Mouse (Mus musculus) kidney, adult 2 months (tissue): ENCODE measurements around the gene Ppy. TPM values are rescaled to one million over a fixed set of nuclear protein-coding genes. Genes with fewer than 3 reads are reported as not detected.
A peak's percentile ranks its signal among the peaks of the same experiment; 100 is the strongest.

Source experiments
- DNase-seq: peaks from one replicate; pipeline ENCODE4 v3.0.0; 2021
- H3K27ac ChIP-seq: fragments of 200-500 bp; 2 replicates; pipeline ENCODE4 v1.5.1; 2012; ENCODE audit warnings: low read depth, low read length, control low read depth, inconsistent platforms; ENCODE audit not compliant: insufficient read depth
- H3K27me3 ChIP-seq: fragments of 200-500 bp; replicated peaks from 2 replicates; pipeline ENCODE4 v1.6.1; 2012; ENCODE audit warnings: mild to moderate bottlenecking, moderate library complexity, low read length, inconsistent platforms; ENCODE audit not compliant: control insufficient read depth, insufficient read depth
- H3K36me3 ChIP-seq: fragments of 200-500 bp; 2 replicates; pipeline ENCODE4 v1.6.1; 2012; ENCODE audit warnings: mild to moderate bottlenecking, moderate library complexity, low read length, inconsistent platforms; ENCODE audit not compliant: control insufficient read depth, insufficient read depth
- H3K4me1 ChIP-seq: fragments of 200-500 bp; 2 replicates; pipeline ENCODE4 v1.6.1; 2011; ENCODE audit warnings: low read length; ENCODE audit not compliant: control insufficient read depth, insufficient read depth
- H3K4me3 ChIP-seq: fragments of 200-500 bp; 2 replicates; pipeline ENCODE4 v1.5.1; 2011; ENCODE audit warnings: mild to moderate bottlenecking, low read depth, low read length, control low read depth; ENCODE audit not compliant: insufficient read depth
- CTCF ChIP-seq: fragments of 200-500 bp; conservative IDR thresholded peaks from 2 replicates; pipeline ENCODE4 v1.5.1; 2011; ENCODE audit warnings: low read depth, mild to moderate bottlenecking, control low read depth, low read length, moderate library complexity, mixed read lengths; ENCODE audit not compliant: insufficient read depth, insufficient read length
- POLR2A ChIP-seq: fragments of 200-500 bp; IDR thresholded peaks from one replicate; pipeline ENCODE4 v1.6.1; 2011; ENCODE audit warnings: low read depth, low read length, control low read depth
- WGBS: fragments of 180-500 bp; shearing (Covaris S2); methylation state at CpG from one replicate; pipeline ENCODE4 v1.1.7; 2018; 5-methylcytosine and 5-hydroxymethylcytosine counted together
- polyA plus RNA-seq: library from polyadenylated mRNA; depleted of rRNA; stranded (reverse); fragments of >200 nt; gene quantifications from 2 replicates; pipeline ENCODE4 v1.2.3, GENCODE M21; 2012

Ppy gene
- polyA plus RNA-seq, 1 experiment: not detected

- Histone ChIP-seq H3K27ac (no peak within 1 kb of the TSS), H3K4me1 (no peaks in the 10 kb centered on the region), H3K27me3 (no peaks in the 10 kb centered on the region), H3K4me3 (no peak within 1 kb of the TSS), H3K36me3 (no peaks in the 10 kb centered on the region)
- TF ChIP-seq POLR2A (no peak), CTCF (no peak)
- no peak for DNase-seq
- 10% methylated on average over 9 of the region's 9 CpGs for WGBS
Measured at GRCm38 (mm10) chr11:102107732-102108131, 6.6 kb upstream of the Ppy start, which contains the start of gene Pyy. Gene Pyy, minus strand, starts transcription at chr11:102107832.

DNA sequence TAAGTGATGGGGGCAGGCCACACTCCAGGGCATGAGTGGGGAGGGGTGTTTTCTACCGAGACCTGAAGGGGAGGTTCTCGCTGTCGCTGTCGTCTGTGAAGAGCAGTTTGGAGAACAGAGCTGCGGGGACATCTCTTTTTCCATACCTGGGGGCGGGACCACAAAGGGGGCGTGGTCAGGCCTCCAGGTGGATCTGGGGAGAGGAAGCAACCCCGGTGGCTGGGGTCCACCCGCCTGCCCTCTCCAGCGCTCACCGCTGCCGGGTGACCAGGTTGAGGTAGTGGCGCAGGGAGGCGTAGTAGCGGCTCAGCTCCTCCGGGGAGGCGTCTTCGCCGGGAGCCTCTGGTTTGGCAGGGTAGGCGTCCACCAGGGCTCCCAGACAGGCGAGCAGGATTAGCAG lies 5.8 kb upstream of the Ppy start:
- Histone ChIP-seq H3K27ac (no peak overlapping the region), H3K36me3 (no peaks in the 10 kb centered on the region), H3K27me3 (no peaks in the 10 kb centered on the region), H3K4me3 (no peak overlapping the region), H3K4me1 (no peaks in the 10 kb centered on the region)
- no peak for TF ChIP-seq POLR2A
- no peak for TF ChIP-seq CTCF
- WGBS: 5% methylated on average over 21 of the region's 21 CpGs
- DNase-seq: no peak

- no peaks in the 10 kb centered on the region for H3K27me3 ChIP-seq
- H3K4me3 ChIP-seq: no peak overlapping the region
- 19% methylated on average over 17 of the region's 17 CpGs for WGBS
- peak; percentile 69 for TF ChIP-seq CTCF
- TF ChIP-seq POLR2A: no peak
- DNase-seq: peak; percentile 61
- H3K27ac ChIP-seq: no peak overlapping the region
- H3K36me3 ChIP-seq: no peaks in the 10 kb centered on the region
- no peaks in the 10 kb centered on the region for H3K4me1 ChIP-seq
Measured at GRCm38 (mm10) chr11:102102485-102103258, 1.6 kb upstream of the Ppy start.

DNA sequence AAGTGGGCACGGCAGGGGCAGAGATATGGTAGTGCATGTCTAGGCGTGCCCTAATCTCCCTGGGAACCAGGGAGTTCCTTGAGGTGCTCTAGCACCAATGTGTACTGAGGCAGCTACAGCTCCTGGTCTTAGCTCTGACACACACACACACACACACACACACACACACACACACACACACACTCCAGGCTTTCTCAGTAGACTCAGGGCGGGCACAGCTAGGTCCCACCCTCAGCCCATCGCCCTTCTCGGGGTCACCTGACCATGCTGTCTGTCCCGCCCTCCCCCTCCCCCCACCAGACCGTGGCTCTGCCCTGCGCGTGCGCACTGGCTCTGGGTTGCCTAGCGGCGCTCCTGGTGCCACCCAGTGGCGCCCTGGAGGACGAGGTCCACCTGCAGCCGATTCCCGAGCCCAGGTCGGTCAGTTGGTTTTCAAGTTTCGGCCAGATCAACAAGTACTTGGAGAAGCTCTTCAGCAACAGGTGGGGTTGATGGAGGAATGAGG lies 4.2 kb downstream of the Ppy start:
- Histone ChIP-seq H3K4me3 (0 out of 2 replicates have a peak overlapping the region, but pooled peaks have one; percentile 11), H3K27ac (no peak overlapping the region), H3K36me3 (no peaks in the 10 kb centered on the region), H3K27me3 (no peaks in the 10 kb centered on the region), H3K4me1 (no peaks in the 10 kb centered on the region)
- WGBS: 6% methylated on average over 18 of the region's 18 CpGs
- DNase-seq: peak; percentile 79
- TF ChIP-seq POLR2A (no peak), CTCF (peak; percentile 57)

- 76% methylated on average over 5 of the region's 5 CpGs for WGBS
- Histone ChIP-seq H3K27me3 (no peaks in the 10 kb centered on the region), H3K27ac (no peak overlapping the region), H3K4me1 (no peaks in the 10 kb centered on the region), H3K36me3 (no peaks in the 10 kb centered on the region), H3K4me3 (no peak overlapping the region)
- DNase-seq: no peak
- TF ChIP-seq CTCF (no peak), POLR2A (no peak)
Measured at GRCm38 (mm10) chr11:102096446-102096845, 4.7 kb downstream of the Ppy start.

- 77% methylated on average over 3 of the region's 3 CpGs for WGBS
Measured at GRCm38 (mm10) chr11:102095676-102096075, 5.4 kb downstream of the Ppy start.

DNA sequence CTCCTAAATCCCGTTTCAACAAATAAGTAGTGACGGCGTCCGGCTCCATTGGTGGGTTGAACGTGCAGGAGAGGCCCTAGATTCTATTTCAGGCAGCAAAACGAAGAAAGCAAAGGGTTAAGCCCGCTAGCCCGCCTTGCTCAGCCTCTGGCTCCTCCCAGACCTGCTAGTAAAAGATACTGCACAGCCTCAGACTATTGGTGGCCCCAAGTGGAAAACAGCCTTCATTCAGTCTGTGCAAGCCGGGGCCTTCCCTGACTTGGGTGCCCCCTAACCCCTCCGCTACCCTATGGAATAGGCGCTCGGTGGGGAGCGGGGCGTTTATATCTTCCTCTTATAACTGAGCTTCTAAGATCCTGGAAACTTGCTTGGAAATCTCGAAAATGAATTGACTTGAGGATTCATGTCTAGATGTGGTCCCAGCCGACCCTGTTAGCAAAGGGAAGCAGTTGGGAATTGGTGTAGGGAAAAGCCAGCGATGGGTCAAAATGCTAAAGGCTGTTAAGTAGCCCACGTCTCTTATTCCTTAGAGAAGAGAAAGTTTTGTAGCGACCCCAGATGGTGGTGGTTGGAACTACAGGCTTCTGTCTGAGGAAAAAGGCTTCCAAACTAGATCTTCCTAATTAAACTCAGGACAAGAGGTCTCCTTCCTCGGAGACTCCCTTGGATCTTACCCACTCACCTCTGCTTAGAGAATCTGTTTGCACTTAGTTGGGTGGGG lies 11.9 kb downstream of the Ppy start:
- 6% methylated on average over 20 of the region's 20 CpGs for WGBS
- DNase-seq: peak; percentile 46
- Histone ChIP-seq H3K27me3 (no peaks in the 10 kb centered on the region), H3K4me1 (no peaks in the 10 kb centered on the region), H3K27ac (no peak overlapping the region), H3K36me3 (no peaks in the 10 kb centered on the region), H3K4me3 (peak overlapping the region; percentile 77)
- peak; percentile 37 for TF ChIP-seq CTCF
- no peak for TF ChIP-seq POLR2A

More at GRCm38 (mm10) chr11:102095676-102096075, 5.4 kb downstream of the Ppy start:
- H3K4me3 ChIP-seq: no peak overlapping the region
- H3K27me3 ChIP-seq: no peaks in the 10 kb centered on the region
- H3K27ac ChIP-seq: no peak overlapping the region
- TF ChIP-seq POLR2A (no peak), CTCF (no peak)
- DNase-seq: no peak
- no peaks in the 10 kb centered on the region for H3K36me3 ChIP-seq
- no peaks in the 10 kb centered on the region for H3K4me1 ChIP-seq
